ENCODE assay signal across 18 mouse cellular contexts in genomic region chr6:65002196-65002595, GRCm38 (mm10).
"Had no signal": no experiment of that assay in that cellular context is flagged by ENCODE, and none has a peak within 500 bp of the region (broad histone marks: within the 10 kb centered on the region; RNA-seq: fewer than 3 reads in every experiment).

No protein-coding gene starts in this region.

- ATAC-seq: liver, postnatal 0 days; lung, postnatal 0 days; midbrain, embryonic 16.5 days had no signal

- H3K27me3 ChIP-seq: lung, embryonic 15.5 days; midbrain, embryonic 12.5 days; neural tube, embryonic 13.5 days; stomach, embryonic 15.5 days had no signal

- H3K4me3 ChIP-seq: lung, embryonic 15.5 days; midbrain, embryonic 10.5 days; midbrain, embryonic 12.5 days; myocyte; neural tube, embryonic 13.5 days; stomach, embryonic 15.5 days had no signal

- H3K4me1 ChIP-seq: lung, embryonic 15.5 days; midbrain, embryonic 10.5 days; midbrain, embryonic 12.5 days; neural tube, embryonic 13.5 days; stomach, embryonic 15.5 days had no signal

- DNase-seq: liver, postnatal 0 days; lung, adult 2 months; lung, postnatal 14 days; lung, postnatal 4 days; midbrain, embryonic 14.5 days; right cerebral cortex, postnatal 14 days; thymus, adult 2 months; thymus, postnatal 25 days; thymus, postnatal 4 days had no signal

- H3K36me3 ChIP-seq: lung, embryonic 15.5 days; midbrain, embryonic 10.5 days; midbrain, embryonic 12.5 days; neural tube, embryonic 13.5 days; stomach, embryonic 15.5 days had no signal

- H3K4me2 ChIP-seq: lung, embryonic 15.5 days; midbrain, embryonic 12.5 days; neural tube, embryonic 13.5 days; stomach, embryonic 15.5 days had no signal

- H3K27ac ChIP-seq: lung, embryonic 15.5 days; midbrain, embryonic 10.5 days; midbrain, embryonic 12.5 days; neural tube, embryonic 13.5 days; stomach, embryonic 15.5 days; stomach, postnatal 0 days had no signal

- H3K9me3 ChIP-seq: lung, embryonic 15.5 days; midbrain, embryonic 10.5 days; midbrain, embryonic 12.5 days; neural tube, embryonic 13.5 days; stomach, embryonic 15.5 days had no signal

- H3K9ac ChIP-seq: liver, postnatal 0 days; lung, embryonic 15.5 days; midbrain, embryonic 12.5 days; neural tube, embryonic 13.5 days; stomach, embryonic 15.5 days had no signal
